Mouse (Mus musculus) hematopoietic stem cell, adult 5-6 weeks (primary cell): ENCODE data around the gene Mmd2. TPM values are rescaled to one million over a fixed set of nuclear protein-coding genes. Genes with fewer than 3 reads are reported as not detected.

Experiments used
- ATAC-seq, 2 experiments: fragments of 125-278 bp in 1 of 2; replicated peaks in 1 of 2; 2 replicates each; pipeline ENCODE4 v1.8.0; 2016 to 2017; ENCODE audit warnings: inconsistent platforms in 2 of 2, mild to moderate bottlenecking in 2 of 2, moderate number of reproducible peaks in 2 of 2, low read depth in 1 of 2, moderate TSS enrichment in 1 of 2; ENCODE audit not compliant: low FRiP score in 2 of 2, poor library complexity in 2 of 2, severe bottlenecking in 2 of 2, insufficient read depth in 1 of 2, low TSS enrichment in 1 of 2
- total RNA-seq: library from RNA; stranded (forward); fragments of 172-1452, 232-1000 nt; gene quantifications from 2 replicates; pipeline ENCODE4 v1.2.3, GENCODE M21; 2017

Gene Mmd2
- total RNA-seq, 1 experiment from 2014 or later: not detected

DNA sequence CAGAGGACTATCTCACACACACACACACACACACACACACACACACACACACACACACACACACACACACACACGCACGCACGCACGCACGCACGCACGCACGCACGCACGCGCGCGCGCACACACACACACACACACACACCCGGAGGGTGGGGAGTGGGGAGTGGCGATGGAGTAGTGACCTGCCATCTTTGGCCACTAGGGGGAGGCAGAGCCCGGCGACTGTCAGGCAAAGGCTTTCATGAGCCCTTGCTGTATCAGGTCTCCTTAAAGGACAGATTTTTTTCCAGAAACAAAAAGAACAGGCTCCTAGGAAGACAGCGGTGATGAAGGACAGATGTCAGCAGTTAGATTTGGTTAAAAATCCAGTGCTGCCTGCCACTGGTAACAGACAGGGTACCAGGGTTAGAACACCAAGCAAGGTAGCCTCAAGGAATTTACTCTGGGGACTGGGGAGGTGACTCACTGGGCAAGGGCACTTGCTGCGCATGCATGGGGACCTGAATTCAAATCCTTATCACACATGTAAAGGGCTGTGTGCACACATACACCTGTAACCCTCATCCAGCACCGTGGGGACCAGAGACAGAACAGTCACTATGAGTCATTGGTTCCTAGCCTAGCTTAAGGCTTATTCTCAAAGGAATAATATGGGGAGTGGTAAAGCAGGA lies 51.1 kb downstream of the Mmd2 start:
- no peak for ATAC-seq

DNA sequence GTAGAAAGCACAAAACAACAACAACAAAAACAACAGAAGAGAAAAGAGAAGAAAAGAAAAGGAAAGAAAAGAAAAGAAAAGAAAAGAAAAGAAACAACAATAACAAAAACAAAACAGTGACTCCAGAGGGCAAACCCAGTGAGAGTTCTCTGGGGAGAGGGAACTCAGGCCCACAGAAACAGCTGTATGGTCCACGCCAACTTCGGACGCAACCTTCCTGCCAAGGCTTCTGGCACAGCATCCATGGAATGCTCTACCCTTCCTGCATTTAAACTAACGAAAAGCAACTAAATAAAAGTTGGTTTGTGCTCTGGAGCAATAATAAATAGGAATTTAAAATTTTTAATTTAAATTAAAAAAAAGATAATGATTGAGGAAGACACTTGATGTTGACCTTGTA lies 51.9 kb downstream of the Mmd2 start:
- ATAC-seq: no peak

DNA sequence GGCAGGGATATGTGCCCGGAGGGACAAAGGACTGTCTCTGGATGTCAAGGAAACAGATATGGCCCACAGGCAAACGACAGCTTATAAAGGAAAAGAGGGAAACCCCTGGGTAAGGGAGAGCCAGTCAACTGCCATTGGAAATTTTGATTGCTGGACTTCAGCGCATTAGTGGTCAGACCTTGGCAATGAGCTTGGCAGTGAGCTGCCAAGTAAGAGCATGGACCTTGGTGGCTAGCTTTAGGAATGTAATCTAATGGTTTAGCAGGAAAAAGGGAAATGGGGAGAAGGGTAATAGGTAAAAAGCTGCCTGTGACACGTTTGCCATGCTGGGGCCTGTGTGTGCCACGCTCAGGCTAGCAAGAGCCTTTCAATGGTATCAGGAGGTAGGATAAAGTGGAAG lies 52.7 kb downstream of the Mmd2 start:
- ATAC-seq: no peak

DNA sequence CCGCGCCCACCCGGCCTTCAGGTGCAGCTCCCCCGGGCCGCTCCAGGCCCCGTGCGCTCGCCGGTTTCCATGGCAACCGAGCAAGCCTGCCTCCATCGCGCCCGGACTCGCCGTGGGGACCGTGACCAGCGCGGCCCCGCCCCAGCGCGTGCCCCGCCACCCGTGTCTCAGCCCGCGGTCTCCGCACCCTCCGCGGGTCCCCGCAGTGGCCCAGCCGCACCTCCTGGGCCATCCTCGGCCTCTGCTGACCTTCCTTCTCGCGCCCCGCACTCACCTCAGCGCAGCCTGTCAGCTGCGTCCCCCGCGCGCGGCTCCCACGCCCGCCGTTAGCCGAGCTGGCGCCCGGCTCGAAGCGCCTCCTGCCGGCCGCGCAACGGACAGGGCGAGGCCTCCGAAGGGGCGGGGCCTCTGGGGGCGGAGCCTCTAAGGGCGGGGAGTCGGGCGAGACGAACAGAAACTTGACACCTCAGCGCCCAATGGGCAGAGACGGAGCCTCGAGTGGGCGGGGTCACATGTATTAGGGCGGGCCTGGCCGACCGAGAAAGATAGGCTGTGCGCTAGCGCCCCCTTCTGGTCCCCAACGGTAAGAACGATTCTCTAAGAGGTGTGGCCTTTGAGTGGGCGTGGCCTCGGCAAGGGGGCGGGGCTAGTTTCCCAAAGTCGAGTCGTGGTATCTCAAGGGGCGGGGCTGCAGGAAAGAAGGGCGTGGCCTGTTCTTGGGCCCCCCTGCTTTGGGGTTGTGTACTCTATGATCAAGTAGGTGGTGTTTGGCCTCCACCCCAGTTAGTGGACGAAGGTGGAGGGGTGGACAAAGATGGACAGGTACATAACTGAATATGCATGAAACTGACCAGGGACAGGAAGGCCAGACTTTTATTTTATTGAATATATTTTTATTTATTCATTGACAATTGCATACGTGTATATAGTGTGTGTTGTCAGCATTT lies 57.6 kb downstream of the Mmd2 start, which contains the start of gene Radil:
TSS of gene Radil (minus strand) at position 393 of the 947 bp plus-strand sequence.
- ATAC-seq: peak; percentile 91 to 93

DNA sequence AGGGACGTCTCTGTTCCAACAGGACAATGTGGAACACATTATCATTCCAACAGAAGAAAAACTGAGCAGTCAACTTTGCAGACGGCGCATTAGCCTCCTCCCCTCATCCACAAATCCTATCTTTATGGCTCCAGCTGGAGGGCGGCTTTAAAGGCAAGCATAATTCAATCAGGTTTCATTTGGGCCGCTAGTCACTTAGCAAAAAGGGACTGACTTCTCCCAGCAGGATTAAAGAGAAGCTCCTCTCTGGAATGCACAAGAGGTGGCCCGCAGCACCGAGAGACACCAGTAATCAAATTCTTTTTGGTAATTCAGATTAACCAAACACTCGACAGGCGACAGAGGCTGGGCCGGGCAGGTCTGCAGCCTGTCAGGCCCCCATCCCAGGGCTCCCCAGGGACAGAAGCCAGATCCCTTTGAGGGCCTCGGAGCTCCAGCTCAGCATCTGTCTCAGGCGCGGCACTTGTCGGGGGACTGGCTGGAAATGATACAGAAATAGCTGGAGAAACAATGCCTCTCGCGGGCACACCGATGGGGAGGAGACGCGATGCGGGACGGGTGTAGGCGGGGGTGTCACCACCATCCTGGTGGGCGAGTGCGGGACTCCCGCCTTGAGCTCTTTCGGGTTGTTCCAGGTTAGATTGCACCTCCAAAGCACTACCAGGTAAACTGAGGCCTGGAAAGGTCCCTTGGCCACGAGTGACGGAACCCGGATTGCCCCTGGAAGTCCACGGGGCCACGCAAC lies 58.5 kb downstream of the Mmd2 start:
- no peak for ATAC-seq

DNA sequence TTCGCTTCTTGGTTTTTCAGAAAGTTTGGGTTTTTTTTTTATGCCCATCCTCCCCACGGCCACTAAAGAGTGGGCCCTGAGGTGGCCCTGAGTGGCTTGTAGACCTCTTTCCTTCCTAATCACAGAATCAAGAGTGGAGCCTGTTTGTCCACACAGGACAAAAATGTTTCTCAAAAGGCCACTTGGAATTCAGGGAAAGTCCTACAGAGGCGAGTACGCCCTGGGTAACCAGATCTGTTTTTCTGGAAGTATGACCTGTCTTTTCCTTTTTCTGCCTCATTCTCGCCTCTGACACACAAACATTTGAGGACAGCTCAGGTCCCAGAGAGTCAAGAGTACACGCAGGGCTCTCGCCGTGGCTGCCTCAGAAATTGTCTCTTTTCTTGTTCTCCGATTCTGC lies 59.2 kb downstream of the Mmd2 start:
- ATAC-seq: no peak

DNA sequence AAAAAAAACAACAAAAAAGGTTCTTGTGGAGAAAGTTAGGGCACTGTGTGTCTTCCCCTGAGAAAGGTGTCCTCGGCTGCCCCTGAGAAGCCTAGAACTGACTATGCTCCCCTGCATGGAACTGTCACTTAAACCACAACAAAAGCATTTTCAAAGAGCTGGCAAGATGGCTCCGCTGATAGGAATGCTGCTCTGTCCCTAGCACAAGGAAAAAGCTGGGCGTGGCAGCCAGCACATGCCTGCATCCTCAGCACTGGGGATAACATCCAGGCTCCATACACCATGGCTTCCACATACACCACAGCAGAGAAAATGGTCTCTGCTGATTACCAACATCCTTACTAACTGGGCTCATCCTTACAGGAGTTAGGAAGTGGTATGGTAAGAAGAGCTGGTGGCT lies 61.5 kb downstream of the Mmd2 start:
- ATAC-seq: no peak

DNA sequence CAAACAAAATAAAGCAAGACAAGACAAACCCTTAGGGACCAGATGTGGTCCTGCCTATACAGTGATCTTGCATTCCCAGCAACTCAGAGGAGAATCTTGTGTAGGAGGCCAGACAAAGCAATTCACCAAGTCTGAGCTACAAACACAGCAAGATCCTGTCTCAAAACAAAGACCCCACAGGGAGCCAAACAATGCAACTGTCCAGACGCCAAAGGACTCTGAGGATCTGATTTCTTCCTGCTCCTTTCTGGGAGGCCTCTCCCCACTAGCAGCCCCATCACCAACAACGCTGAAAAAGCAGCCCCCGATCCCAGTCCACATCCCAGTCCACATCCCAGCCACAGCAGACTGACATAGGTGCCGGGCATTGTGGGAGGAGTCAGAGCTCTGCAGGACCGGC lies 62.3 kb downstream of the Mmd2 start:
- ATAC-seq: no peak

DNA sequence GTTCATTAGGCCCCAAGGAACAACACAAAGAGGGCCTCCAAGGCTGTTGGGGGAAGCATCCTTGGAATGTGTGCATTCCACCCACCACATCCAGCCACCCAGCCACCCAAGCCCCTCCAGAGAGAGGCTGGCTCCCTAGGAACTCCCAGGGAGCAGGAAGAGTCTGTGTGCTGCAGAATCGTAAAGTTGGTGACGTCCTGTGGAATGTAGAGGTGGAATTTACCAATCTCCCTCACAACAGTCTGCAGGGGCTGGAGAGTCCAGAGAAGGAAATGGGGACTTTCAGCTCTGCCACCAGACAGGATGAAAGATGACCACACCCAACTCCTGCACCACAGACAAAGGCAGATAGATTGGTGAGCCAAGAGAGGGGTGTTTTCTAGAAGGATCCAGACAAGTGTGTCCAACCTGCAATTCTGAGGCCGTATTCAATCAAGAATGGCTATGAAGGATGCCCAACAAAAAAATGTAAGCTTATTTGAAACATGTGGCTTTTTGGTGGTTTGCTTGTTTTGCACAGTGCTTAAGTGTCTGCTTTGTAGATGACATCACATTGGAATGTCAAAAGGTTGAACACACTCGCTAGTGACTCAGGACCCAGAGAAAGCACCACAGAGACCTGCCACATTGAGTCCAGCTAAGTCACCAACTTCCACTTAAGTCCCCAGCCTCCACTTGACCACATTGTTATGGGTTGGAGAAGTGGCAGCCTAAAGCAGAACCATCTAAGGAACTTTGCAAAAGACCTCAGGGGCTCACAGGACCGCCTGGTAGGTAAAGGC lies 63.4 kb downstream of the Mmd2 start:
- no peak for ATAC-seq

DNA sequence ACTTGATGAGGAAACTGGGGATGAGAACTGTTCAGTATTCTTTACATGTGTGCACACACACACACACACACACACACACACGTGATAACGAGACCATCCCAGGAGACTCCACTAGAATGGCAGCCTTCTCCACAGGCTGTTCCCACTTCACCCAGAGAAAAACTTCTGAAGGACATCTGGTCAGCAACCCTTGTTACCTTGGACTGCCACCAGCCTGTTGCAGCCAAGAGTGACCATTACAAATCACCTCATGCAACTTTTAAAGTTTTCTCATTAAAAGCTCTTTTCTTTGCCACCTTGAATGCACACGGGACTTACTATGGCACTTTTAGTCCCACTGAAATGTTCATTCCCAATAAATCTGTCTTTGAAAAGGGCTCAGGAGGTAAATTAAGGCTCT lies 71.3 kb downstream of the Mmd2 start:
- no peak for ATAC-seq

DNA sequence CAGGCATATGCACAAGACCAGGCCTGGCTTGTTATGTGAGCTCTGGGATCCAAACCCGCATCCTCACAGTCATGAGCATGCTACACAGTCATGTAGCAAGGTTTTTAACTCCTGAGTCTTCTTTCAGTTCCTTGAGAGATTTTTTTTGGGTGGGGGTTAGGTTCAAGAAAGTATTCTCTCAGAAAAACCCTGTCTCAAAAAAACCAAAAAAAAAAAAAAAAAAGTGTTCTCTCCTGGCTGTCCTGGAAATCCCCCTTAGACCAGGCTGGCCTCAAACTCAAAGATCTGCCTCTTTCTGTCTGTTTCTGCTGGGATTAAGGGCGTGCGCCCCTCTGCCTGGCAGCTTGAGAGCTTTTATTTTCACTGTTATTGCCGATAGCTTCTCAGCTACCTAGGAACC lies 73.2 kb downstream of the Mmd2 start:
- ATAC-seq: no peak

DNA sequence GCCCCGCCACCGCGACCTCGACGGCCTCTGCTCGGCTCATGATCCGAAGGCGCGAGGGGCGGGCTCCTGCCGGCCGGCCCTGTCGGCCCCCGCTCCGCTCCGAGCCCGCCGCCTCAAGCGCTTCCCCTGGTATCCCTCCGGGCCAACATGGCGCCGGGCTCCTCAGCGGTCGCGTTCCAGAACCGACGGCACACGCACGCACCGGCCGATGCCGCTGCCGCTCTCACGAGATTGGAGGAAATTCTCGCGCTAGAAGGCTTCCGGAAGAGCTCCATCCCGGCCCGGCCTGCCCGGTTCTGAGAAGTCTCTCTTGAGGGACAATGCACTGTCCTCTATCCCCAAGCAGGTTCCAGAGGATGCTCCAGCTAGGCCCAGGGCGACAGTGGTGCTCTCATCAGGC lies 78.7 kb downstream of the Mmd2 start, which contains the start of gene Papolb:
TSS of gene Papolb (minus strand) at position 162 of the 400 bp plus-strand sequence.
- ATAC-seq: no peak

DNA sequence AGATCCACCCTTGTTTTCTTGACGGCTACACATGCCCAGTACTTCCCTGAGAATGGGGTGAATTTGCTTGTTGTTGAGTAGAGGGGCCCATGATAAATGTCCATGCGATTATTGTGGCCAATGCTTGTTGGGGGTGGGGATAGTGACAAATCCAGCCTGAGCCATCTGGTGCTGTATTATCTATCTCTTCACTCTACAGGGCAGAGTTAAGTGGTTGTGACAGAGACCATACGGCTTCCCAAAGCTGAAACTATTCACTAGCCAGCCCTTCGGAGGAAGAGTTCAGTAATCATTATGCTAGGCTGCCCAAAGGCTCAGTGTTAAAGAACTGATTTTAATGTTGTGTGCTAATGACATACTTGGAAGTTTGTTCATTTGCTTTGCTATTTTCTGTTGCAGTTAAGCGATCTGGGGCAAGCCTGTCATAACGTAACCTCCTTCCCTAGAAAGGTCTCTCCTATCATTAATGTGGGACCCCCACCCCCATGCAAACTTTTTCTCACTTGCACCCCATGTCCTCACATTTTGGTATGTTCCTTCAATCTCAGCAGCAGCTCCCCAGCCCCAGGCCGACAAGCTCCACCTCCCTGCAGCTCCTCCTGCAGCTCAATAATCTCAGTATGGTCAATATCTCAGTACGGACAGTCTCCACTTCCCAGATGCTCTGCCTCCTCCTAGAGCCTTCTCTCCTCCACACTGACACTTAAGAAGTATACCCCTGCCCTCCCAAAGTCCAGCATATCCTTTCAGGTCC lies 83.7 kb downstream of the Mmd2 start:
- no peak for ATAC-seq

DNA sequence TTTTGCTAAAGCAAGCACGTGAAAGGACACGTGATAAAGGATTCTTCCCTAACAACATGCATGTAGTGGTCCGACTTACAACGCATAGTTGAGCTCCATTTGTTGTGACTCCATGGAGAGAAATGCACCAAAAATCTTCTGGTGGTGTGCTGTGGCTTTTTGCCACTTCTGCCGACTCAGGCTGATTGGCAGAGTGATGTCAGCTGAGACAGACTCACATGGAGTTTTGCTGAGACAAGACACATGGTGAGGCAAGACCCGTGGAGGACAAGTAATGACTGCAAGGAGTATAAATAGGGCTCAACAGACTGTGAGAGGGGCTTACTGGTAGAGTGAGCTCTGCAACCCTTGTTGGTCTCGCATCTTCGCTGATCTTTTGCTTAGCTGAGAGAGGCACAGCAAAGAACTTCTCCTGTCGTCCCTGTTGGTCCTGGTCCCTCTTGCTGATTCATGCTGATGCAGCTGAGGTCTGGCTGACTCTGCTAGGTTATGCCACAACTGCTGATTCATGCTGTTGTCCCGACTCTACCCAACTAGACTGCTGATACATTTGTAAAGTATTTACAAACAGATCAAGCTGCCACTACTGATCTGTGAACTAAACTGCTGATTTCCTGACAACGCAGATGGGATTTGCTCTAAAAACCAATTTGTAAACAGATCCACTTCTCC lies 87.3 kb downstream of the Mmd2 start:
- peak in 1 of 2 experiments; percentile 27; a peak in 1 of 4 replicates for ATAC-seq

DNA sequence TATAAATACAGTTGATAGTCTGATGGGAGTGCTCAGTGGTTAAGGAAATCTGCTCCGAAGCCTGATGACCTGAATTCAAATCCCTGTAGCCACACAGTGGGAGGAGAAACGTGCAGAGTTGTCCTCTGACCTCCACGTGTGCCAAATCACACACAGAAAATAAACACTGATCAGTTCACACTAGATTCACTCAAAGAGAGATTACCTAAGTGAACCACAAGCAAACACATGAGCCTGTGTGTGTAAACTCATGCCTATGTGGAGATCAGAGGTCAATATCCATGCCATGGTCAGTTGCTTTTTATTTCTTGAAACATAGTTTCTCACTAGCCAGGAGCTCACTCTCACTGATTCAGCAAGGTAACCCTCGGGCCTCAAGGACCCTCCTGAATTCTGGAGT lies 88.2 kb downstream of the Mmd2 start:
- no peak for ATAC-seq

DNA sequence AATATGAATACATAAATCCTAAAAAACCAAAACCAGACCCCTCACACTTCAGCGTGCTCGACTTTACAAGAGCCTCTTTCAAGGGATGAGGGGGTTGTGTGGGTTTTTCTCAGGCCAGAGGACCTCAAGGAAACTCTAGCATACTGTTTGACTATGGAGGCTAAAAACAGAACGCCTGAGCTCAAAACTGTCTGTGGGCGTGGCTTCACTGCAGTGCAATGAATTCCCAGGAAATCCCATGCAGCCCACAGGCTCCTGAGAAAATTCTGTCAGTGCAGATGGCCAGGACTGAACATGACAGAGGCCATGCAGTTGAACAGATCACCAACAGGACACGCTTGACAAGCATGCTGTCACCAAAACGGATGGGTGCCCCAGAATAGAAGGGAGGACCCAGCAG lies 89.6 kb downstream of the Mmd2 start:
- no peak for ATAC-seq
